Mouse (Mus musculus): ENCODE data around the gene Ms4a14.
"Not testable (repeated sequence)": the region's sequence is repeated elsewhere in the genome, so short reads cannot be mapped to it uniquely, and the experiment has no call there.

Ms4a14 gene

DNA sequence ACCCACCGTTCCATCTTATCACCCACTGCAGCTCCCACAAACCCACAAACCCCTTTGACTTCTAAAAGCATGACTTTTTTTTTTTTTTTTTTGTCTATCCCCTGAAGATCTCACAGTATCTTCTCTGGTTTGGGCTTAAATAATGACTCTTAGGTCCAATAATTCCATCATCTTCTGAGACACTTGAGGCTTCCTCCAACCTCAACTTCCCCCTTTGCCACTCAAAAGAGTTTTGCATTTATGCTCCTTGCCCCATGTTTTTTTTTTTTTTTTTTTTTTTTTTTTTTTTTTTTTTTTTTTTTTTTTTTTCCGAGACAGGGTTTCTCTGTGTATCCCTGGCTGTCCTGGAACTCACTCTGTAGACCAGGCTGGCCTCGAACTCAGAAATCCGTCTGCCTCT is 51.3 kb downstream of the Ms4a14 start:
- DNase-seq: not testable (repeated sequence)

DNA sequence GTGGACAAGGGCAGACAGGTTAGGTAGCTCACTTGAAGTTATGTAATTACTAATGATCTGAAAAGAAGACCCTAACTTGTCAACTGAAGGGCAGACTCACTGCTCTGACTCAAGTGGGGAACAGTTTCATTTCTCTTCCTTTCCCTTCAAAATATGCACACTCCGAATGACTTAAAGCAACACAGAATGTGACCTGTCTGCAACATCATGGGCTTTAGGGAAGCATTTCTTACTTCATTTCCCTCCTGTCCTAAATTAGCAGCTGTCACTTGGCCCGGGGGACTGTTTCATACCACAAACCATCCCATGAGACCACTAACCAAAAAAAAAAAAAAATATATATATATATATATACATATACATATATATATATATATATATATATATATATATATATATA is 52.7 kb downstream of the Ms4a14 start:
- no peak for DNase-seq

Data from retina, postnatal 1 day (tissue).